Mouse (Mus musculus): ENCODE results near the gene Zfp420.

Gene Zfp420

DNA sequence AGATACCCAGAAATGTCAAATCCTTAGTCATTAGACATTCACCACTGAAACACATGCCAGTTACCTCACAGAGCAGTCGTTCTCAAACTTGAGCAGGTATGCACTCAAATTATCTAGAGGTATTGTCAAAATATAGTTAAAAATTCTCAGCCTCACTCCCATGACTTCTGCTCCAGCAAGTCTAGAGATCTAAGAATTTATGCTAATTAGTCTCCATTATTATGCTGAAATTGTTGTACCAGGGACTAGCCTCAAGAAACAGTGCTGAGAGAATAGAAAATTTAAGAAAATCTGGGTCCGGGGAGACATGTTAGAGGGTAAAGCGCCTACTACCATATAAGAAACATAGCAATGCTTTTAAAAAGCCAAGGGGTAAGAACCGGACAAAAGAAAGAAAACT is 44.3 kb downstream of the Zfp420 start:
- DNase-seq: no peak

DNA sequence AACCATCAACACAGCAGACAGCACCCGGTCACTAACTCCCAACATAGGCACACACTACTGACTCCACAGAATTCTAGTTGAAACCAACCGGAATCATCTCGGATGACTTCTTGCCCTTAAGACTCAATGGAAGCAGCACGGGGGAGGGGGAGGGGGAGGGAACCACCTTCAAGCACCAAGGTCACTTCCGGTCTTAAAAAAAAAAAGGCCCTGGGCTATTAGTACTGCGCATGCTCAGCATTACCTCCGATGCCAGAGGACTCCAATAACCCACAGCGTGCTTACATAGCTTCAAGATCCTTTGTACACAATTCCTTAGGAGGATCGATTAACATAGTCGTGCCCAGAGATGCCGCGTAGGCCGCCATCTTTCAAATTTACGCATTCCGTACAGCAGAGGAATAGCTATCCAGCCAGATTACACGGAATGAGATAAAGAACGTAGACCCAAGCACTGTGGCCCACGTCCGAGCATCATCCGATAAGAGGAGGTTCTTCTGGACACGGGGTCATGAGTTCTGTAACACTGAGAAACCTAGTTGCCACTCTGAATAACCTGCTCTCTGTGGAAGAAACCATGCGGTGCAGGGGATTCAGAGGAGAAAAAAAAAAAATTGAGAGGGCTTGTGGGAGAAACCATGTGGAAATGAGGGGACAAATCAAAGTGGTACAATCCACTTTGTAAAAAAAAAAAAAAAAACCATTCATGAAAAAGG is 46.3 kb downstream of the Zfp420 start, which contains the start of gene Zfp27:
Gene Zfp27 (minus strand): TSS at position 607 of the 716 bp plus-strand sequence.
- DNase-seq: peak; percentile 90

DNA sequence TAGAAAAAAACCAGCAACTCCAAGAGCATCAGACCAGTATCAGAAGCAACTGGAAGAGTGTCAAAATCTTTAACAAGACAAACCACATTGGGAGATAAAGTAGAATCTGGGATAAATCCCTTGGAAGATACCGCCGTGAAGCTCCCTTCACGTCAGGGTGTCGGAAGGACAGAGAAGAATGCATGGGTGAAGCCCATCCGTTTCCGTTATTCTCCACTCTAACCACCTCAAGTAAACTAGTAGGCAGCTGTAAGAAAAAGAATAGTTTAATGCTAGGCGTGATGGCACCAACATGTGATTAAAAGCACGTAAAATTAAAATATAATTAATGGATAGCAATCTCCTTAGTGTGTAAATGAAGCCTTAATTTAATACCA is 46.9 kb downstream of the Zfp420 start:
- peak; percentile 61 for DNase-seq

DNA sequence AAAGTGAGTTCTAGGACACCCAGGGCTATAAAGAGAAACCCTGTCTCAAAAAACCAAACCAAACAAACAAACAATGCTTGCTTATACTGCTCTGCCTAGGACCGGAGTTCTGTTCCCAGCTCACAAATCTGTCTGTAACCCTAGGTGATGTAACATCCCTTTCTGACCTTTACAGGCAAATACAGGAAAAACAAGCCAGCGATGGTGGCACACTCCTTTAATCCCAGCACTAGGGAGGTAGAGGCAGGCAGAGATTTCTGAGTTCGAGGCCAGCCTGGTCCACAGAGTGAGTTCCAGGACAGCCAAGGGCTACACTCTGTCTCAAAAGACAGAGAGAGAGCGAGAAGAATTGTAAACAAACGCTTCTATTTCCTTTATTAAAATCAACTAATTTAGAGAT is 47.4 kb downstream of the Zfp420 start:
- DNase-seq: peak; percentile 54

DNA sequence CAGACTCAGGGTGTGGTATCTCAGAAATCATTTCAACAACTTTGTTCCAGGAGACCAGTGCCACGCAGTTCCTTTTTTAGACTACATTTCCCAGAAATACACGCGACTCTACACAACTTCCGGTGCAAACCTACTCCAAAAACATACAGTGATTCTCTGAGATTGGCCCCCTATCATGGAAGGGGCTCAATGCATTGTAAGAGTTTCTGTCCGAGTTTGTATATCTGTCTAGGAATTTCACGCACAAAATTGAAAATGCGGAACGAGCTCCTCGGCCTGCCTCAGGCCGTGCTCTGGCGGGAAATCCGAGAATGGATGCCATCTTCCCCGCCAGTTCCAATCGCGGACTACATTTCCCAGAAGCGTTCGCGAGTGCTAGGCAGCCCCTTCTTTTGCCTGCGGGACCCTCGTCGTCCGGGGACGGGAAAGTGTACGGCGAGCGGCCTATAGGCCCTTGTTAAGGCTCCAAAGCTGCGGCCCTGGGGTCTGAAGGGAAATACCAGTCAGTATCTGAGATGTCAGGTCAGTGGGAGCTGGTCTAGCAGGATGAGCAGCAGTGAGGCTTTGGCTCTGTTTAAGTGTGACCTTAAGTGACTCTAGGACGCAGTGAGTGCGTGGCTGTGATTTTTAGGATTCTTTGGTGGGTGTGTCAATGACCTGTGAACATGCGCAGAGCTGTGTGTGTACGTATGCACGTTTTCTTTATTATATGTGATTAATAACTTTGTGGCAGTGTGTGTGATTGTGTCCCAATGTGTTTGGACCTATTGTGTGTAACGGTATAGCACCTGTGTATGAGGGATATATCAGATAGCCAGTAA is 48.6 kb downstream of the Zfp420 start, which contains the start of gene Zfp383:
Gene Zfp383 (plus strand): TSS at position 94 of the 821 bp plus-strand sequence.
- peak; percentile 81 for DNase-seq

DNA sequence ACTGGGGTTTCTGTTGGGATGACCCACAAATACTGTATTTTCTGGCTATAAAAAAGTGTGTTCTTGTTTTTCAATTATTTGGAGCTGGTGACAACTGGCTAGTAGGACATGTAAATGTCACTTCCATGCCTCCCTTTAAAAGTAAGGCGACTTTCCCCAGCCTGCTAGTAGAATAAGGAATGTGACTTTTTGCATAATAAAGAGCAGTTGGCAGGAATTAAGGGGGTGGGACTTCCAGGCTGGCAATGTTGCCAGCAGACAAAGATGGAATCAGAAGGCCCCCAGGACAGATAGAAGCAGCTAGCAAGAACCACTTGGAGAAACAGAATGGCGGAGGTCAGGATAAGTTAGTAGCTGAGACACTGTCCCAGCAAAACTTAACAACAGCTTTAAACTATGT is 50.5 kb downstream of the Zfp420 start:
- peak; percentile 47 for DNase-seq

DNA sequence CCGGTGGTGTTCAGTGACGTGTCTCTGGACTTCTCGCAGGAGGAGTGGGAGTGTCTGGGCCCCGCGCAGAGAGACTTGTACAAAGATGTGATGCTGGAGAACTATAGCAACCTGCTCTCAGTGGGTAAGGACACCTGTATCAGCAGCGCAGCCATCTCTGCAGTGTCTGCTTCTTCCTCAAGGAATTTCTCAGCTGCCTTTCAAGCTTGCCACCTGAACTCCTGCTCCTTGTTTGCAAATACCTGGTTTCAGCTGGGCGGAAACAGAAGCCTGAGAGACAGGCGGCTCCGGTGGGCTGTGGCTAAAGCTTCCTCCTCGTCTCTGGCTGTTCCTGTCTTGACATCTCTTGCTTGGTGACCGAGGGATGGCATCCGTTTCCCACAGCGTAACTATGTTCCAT is 52.4 kb downstream of the Zfp420 start:
- DNase-seq: no peak

DNA sequence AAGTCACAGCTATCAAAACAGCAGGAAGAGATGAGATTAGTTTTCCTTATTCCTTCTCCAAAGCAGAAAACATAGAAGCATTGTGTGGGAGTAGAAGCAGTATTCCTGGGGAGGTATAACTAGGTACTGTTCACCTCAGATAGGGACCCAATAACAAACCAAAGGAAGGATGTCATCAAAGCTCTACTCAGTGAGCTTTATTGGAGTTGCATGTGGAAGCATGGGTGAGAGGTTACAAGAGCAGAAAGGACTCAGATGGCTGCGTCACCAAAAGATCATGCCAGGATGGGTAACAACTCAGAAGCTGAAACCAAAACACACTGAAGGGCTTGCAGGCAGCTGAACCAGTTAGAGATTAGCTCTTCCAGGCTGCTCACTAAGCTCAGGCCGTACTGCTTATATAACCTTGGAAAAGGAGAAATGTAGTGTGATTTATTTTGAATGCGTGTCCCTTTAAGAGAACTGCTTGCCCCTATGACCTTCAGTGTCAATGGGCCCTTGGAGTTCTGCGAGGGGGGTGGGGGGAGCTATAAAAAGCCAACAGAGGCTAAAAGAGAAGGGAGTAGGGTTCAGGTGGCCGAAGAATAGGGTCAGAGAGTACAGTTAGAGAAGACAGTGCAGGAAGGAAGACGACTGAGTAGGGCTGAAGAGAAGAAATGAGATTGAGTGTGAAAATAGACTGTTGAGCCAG is 57.7 kb downstream of the Zfp420 start:
- DNase-seq: no peak

DNA sequence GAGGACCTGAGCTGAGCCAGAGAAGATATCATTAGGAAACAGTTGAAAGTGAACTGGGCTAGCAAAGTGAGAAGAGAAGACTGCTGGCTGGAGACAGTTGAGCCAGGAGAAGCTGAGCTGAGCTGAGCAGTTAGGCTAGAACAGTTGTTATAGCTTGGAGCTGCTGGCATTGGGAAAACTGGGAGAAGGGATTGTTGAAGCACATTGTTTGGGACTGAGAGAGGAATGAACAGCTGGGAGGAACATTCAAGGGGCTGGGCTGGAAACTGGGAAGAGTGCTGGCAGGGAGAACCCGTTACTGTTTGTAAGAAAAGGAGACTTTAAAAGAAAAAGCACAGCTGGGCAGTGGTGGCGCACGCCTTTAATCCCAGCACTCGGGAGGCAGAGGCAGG is 58.3 kb downstream of the Zfp420 start:
- no peak for DNase-seq

DNA sequence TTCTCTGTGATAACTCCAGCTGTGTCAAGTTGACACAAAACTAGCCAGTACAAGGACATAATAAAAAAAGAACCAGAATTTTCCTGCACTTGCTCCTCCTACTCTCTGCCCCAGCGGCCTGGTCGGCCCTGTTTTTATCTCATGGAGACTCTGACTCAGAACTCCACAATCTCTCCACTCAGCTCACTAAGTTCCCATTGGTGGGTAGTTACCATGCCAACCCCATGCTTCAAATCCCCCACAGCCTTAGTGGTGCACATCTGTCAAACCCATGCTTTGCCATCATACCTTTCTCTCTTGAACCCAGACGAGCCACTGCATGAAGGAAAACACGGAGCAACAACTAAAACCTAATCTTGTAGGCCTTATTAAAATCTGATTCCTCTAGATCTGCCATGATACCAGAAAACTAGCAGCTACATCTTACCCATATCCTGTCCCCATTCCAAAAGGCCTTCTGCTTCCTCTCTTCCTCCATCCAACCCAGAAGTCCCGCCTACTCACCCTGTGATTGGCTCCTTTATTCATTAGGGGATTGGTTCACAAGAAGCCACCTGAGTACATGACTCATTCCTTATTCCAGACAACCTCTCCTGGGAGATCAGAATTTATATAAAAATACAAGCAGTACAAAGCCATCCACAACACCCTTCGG is 61.8 kb downstream of the Zfp420 start:
- no peak for DNase-seq

DNA sequence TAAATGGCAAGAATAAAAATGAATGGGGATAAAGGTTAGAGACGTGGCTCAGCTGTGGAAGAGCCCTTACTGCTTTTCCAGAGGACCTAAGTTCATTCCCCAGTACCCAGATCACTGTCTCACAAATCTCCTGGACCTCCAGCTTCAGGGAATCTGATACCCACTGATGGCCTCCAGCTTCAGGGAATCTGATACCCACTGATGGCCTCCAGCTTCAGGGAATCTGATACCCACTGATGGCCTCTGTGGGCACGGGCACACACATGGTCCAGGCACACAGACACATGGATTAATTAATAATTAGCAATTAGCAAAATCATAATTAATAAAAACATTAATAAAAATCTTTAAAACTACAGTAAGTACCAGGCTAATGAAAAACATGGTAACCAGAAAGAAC is 63.0 kb downstream of the Zfp420 start:
- DNase-seq: no peak
